Mouse (Mus musculus) right cerebral cortex, adult 2 months (tissue): ENCODE measurements around the gene St3gal6.
"Not testable (repeated sequence)": the region's sequence is repeated elsewhere in the genome, so short reads cannot be mapped to it uniquely, and the experiment has no call there.

Experiments used
- DNase-seq, 2 experiments: peaks; one replicate each; pipeline ENCODE4 v3.0.0; 2021 to 2022; ENCODE audit warnings: low spot score in 2 of 2

The St3gal6 gene

DNA sequence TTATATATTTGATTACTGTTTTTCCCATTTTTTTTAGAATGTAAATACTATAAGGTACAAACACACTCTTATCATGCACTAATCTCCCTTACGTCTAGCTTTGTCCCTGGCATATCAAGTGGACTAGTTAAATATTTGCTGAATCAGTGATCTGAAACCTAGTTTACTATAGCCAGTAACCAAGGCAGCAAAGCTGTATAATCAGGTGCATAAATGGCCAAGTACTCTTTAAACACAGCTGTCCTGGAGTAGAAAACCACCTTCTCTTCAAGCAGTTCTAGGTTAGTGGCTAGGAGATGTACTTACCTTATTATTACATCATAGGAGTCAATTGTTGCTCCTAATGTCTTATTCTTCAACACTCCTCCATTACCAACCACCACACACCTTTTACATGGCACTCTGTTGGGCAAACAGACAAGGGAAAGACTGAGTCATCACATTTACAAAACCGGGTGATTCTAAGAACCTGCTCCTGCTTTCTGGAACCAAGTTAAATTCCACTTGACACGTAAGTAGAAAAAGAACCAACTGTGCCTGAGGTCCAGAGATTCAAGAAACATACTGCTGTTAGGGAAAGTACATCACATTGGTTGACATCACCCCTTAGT lies 48.4 kb downstream of the St3gal6 start:
- DNase-seq, result no peak

DNA sequence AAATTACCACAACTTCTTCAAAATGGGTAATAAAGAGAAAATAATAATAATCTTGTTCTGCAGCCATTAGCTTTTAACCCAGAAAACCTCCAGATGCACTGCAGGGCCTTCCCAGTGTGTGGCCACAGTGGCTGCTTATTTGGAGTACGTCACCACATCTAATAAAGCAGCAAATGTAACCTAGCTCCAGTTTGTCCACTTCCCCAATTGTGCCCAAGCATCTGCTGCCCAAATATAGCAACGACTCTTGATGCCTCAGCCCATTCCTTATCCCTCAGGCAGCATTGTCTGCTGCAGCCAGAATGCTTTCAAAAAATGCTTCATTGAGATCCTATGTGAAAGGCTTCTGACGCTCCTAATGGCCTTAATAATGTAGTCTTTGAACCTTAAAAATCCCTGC lies 49.2 kb downstream of the St3gal6 start:
- no peak for DNase-seq

DNA sequence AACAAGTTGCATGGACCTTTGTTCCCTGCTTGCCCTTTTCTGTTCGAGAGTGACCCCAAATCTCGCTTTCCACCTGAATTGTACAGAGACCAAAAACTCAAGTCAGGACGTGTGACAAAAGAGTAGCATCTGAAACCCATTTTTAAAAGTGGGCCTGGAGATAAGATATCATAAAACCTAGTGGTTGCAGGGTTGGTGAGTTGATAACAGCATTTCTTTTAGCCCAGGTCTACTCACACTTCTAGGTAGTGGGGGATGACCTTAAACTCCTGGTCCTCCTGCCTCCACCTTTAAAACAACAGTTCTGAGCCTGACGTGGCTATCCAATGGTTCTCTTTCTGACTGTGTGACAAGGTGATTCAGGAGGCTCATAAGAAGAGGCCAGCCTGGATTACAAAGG lies 53.2 kb downstream of the St3gal6 start:
- no peak for DNase-seq

DNA sequence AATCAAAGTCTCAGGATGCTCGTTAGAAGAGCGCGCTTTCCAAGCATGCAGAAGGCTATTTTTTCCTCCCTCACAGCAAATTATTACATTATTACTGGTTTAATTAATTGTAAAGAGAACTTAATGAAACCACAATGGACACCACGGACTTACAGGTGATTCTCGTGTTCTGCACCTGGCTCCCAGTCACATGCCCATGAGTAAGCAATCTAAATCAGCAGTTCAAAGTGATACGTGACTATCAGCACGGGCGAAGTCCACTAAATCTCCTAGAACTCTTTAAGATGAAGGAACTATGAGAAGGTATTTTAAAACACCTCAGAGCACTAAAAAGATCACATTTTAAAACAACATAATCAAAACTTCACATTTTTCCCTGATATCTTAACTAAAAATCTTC lies 54.0 kb downstream of the St3gal6 start:
- DNase-seq, result no peak

DNA sequence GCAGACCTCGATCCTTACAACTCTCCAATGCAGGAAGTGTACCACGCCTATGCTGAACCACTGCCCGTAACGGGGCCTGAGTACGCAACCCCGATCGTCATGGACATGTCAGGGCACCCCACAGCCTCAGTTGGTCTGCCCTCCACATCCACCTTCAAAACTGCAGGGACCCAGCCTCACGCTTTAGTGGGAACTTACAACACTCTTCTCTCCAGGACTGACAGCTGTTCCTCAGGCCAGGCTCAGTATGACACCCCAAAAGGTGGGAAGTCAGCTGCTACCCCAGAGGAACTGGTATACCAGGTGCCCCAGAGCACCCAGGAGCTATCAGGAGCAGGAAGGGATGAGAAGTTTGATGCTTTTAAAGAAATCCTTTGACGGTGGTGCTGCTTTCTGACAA lies 58.6 kb downstream of the St3gal6 start:
- DNase-seq, result no peak

DNA sequence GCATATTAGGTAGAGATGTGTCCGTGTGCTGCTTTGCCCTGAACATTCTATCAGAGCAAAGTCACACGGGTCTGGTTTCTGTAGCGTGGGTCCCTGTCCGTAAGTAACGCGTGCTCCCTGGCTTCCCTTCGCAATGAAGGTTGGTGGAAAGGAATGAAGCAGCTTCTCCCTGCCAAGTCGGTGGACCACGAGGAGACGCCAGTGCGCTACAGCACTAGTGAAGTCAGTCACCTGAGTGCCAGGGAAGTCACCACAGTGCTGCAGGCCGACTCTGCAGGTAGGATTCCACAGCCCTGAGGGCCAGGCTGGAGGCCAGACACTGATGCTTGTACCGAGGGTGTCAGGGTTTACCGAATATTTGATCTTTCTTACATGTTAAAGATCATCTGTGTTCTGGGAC lies 60.0 kb downstream of the St3gal6 start:
- DNase-seq, result no peak

DNA sequence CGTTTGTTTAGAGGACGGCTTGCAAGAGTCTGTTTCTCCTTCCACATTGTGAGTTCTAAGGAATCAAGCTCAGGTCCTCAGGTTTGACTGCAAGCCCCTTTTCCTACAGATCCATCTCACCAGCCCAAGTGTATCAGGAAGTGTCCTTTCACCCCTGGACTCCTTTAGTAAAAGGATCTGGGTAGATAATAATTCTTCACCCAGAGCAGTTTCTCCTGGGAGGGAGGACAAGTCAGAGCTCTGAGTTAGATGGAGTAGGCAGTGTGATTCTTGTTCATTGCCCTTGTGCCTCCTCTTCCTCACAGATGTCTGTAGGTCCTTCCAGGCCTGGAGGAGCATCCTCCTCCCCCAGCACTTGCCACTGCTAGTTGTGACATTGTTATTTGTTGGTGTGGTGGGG lies 61.5 kb downstream of the St3gal6 start:
- DNase-seq, result no peak

DNA sequence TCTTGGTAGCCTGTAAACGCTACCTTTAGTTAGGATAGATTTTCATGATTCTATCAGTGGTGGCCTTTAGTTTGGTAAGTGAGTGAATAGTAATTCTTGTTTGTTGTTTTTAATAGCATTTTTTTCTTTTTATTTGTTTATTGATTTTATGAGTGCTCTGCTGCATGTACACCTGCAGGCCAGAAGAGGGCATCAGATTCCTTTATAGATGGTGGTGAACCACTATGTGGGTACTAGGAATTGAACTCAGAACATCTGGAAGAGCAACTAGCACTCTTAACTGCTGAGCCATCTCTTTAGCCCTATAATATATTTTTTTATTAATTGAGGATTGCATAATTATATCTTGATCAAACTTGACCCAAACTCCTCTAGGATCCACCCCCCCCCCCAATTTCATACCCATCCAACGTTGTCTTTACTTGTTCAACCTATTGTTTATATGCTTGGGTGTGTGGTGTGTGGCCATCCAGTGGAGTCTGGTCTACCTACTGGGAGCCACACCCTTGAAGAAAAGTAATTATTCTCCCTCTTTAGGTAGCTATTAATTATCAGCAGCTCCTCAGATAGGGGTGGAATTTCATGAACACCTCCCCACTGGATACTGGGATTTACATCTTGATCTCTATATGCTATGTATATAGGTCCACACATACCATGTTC lies 62.1 kb downstream of the St3gal6 start:
- no peak for DNase-seq

DNA sequence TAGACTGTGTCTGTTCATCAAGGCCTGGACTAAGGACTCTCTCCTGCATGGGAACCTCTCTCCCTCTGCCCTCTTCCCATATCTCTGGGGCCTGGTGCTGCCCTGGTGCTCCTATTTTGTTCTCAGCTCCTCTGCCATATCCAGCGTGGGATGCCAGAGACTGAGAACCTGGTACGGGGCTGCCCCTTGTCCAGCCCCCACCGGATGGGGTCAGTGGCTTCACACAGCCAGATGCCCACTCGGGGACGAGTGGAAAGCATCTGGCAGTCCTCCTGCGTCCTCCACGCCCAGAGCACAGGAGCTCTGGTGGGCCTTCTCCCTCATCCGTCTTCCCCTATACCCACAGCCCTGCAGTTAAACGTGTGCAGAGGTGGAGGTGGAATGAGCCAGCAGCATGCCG lies 63.7 kb downstream of the St3gal6 start:
- no peak for DNase-seq

DNA sequence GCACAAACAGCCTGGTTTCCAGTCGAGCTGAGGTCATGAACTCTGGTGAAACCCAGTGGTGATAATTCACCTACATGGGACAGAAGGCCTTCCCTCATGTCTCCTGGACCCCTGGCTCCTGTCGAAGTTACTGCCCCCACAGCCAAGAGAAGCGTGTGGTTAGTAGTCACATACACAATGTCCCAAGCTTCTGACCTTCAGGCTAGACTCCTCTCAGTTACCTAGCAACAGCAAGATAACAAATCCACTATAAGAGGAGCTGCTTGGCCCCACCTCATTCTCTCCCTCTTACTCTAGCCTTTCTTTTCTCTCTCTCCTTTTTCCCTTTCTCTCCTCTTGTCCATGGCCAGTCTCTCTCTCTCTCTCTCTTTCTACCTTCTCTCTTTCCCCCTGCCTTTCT lies 64.1 kb downstream of the St3gal6 start:
- not testable (repeated sequence) for DNase-seq

DNA sequence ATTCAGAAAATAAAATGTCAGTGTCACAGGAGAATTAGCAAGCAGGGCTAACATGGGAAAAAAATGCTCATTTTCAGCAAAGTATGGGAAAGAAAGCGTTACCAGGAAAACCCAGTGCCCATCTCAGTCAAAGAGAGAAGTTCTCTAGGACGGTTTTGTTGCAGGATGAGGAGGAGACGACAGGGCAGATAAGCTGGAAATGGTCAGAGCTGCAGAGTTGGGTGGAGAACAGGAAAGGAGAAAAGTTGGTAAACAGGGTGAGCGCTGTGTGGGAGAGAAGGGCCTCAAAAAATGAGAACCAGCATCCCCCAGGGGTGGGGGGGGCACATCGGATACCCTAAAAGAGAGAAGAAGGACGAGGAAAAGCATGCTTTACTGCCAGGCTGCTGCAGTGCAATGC lies 67.1 kb downstream of the St3gal6 start:
- DNase-seq, result no peak

DNA sequence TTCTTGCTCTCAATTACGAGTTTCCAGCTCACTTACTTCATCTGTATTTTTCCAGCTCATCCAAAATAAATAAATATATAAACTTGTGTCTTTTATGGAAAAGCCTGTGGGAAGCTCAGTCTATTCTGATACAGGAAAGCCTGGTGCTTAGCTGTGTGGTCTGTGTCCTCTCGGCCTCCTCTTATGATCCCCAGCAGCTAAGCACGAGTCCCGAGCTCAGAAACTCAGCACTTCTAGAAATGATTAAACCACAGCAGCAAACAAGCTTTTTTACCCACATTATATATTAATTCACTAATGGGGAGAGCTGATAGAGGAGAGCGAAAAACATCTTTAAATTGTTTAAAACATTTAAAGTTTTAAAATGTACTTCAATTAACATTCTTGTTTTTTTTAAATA lies 67.6 kb downstream of the St3gal6 start:
- no peak for DNase-seq

DNA sequence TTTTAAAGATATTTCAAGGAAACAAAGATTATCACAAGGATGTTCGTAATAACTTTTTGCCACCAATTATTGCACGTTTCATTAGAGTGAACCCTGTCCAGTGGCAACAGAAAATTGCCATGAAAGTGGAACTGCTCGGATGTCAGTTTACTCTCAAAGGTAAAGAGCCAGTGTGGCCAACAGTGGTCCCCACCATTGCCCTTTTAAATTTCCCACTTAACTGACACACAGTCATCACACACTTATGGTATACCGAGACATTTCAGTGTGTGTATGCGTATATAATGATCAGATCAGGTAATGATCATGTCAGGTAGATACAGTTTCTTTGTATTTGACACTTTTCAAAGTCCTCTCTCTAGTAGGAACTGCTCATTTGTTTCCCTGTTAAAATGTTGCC lies 68.9 kb downstream of the St3gal6 start:
- no peak for DNase-seq

DNA sequence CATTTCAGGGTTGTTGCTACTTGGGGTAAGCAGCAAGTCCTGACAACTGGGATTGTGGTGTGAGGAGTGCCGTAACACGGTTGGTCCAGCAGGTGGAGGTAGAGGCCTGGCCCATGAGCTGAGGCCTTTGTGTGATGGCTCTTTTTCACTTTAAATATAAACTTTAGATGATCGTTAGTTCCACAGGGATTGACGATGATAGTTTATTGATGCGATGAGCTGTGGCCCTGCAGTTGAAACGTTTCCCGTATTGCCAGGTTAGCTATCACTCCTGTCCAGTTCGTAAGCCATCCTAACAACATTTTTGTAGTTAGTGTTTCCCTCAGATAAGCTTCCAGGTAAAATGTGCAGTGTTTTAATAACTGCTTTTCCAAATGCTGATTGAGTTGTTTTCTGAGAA lies 69.4 kb downstream of the St3gal6 start:
- peak; percentile 66 to 68 for DNase-seq

DNA sequence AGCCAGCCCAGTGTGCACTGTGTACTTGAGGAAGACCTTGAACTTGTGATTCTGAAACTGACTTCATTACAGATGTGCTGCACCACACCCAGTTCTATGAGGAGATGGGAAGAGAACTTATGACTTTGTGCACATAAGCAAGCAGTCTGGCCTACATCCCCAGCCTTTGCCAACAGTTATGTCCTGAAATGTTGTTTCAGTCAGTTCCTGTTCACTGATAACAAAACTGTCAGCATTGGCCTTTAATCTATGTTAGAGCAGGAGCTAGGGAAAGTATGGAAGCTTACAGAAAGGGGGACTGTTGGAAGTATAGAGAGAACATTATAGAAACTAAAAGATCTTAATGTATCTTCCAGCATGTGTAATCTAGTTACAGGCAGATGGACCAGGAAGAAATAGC lies 70.2 kb downstream of the St3gal6 start:
- no peak for DNase-seq

DNA sequence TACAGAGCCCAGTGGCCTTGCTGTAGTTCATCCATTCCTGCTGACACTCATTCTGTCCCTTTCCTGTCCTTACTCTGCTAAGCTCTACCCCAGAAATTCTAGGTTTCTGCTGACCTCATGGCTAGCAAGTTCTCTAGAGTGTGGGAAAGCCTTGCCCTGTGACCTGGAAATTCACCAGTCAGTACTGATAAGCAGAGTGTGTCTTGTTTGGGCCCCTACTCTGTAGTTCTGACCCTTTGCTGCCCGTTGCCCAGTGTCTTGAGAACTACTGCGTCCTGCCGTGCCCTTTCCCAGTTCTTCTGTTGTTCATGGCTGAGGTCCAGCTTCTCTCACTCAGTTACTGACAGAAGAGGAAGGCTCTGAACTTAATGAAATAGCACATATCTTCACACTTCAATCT lies 70.9 kb downstream of the St3gal6 start:
- DNase-seq, result no peak

DNA sequence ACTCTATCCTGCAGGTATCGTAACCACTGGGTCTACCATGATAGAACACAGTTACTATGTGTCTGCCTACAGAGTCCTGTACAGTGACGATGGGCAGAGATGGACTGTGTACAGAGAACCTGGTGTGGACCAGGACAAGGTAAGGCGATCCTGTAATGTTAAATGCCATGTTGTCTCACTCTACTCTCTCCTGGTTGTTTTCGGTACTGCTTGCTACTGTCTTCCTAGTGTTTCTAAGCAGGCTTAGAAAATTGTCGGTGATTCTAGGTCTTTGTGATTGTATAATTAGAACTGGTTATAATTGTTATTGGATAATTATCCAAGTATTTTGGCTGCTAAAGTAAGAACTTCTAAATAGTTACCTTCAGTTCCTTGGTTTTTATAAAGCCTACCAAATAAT lies 72.4 kb downstream of the St3gal6 start:
- DNase-seq, result no peak

DNA sequence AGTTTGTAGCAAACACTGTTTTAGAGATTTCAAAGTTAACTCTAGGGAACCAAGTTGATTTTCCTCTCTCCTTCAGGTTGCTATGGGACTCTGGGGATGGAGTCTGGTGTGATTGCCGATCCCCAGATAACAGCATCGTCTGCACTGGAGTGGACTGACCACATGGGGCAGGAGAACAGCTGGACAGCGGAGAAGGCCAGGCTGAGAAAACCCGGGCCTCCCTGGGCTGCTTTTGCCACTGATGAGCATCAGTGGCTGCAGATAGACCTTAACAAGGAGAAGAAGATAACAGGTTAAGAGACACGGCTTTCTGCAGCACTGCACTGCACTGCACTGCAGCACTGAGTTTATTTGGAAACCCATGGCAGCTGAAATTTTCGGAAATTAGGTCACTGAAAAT lies 73.4 kb downstream of the St3gal6 start:
- DNase-seq, result no peak

DNA sequence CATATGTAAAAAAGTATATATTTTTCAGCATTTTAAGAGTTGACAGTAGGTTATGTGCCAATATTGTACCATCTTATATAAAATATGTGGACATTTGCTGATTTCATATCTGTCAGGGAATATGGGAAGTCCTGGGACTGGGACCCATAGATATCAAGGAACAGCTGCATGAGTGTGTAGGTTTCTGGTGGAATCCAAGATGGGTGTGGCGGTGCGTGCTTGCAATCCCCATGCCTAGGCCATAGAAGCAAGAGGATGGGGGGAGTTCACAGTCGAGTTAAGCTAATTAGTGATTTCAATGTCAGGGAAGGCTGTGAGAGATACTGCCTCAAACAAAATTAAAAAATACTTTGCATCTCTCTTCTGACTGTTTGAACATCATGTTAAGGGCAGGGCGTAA lies 75.0 kb downstream of the St3gal6 start:
- DNase-seq, result no peak

DNA sequence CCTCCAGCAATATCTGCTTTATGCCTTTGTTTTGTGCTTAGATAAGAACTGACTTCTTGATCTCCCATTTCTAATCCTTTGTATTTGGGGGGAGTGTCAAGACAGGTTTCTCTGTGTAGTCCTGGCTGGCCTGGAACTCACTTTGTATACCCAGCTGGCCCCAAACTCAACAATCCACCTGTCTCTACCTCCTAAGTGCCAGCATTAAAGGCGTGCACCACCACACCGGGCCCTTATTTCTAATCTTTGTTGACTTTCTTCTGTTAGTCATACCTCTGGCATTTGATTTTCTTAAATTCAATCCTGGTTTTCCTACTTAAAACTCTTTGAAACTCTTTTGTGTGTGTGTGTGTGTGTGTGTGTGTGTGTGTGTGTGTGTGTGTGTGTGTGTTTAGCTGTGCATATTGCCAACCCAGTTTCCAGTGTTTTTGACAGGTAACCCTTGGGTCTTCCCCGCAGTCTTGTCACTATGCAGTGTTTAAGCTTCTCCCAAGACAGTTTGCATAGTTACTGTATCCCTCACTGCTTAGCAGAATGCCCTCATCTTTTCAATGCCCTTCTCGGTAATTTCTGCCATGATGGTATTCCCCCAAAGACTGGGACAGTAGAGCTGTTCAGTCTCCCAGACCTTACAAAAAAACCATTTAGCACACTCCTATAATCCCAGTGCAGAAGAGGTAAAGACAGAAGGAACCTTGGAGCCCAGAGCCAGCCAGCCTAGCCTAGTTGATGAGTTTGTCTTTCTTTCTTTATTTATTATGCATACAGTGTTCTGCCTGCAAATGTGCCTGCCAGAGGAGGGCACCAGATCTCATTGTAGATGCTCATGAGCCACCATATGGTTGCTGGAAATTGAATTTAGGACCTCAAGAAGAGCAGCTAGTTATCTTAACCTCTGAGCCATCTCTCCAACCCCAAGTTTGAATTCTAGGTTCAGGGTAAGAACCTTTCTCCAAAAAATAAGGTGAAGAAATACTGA lies 77.5 kb downstream of the St3gal6 start:
- no peak for DNase-seq

DNA sequence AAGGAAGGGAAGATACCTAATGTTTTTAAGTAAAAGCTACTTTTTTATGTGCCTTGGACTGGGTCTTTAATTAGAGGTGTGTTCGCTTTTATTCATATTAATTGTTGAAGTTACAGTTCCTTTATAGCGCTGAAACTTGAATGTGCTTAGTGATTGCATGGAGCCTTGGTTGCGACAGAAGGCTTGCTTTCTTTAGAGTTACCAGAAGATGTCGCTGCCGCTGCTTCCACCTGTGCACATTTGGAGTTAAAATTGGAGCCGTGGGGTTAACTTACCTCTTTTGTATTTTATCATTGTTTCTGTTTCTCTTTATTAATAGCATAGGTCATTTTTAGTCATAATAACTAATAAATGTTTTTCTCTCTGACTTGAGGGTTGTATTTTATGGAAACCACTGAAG lies 79.3 kb downstream of the St3gal6 start:
- no peak for DNase-seq

DNA sequence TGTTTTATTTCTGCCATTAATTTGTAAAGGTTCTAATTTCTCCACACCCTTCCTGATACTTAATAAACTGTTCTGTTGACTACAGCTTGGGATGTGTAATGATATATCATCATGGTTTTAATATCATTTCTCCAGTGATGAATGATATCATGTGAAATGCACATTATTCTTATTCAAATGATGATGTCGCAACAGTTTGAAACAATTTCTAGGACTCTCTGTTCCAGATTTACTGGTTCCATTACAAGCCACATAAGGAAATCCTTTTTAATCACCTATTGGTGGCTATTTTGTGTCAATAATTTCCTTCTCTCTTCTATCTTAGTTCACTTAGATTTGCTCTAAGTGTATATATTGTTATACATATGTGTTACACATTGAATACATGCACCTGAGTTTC lies 91.7 kb downstream of the St3gal6 start:
- DNase-seq, result no peak

DNA sequence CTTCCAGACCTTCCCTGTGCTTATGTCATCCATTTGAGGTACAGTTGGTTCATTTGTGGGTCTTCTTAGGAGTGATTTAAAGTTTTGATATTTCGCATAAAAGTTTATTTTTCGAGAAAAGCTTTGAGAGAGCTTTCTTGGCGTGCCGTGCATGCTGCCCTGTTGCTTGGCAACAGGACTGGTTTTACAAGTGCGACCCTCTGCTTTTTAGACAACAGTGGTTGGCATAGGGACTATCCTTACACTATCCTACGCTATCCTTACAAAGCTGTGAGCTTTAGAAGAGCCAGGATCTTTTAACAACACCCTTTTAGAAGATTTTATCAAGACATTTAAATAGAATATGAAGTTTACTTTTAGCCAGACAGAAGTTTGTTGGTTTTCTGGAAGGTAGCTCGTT lies 93.8 kb downstream of the St3gal6 start:
- DNase-seq, result no peak
